ENCODE assay signal across 8 mouse cellular contexts in genomic region chr9:54698318-54699086, GRCm38 (mm10). TPM values are rescaled to one million over a fixed set of nuclear protein-coding genes. Genes with fewer than 3 reads are reported as not detected.
DNase-seq lines count a peak whose midpoint lies in the region; ATAC-seq and TF ChIP-seq lines count a peak whose summit lies in the region.

Gene Dnaja4, plus strand, starts transcription at chr9:54698873.

- WGBS in kidney, embryonic 16.5 days = 61% methylated on average over 17 of the region's 17 CpGs
- WGBS in bone marrow, adult 2 months = 63% methylated on average over 17 of the region's 17 CpGs
- WGBS in intestine, embryonic 16.5 days = 64% methylated on average over 17 of the region's 17 CpGs

- H3K9ac ChIP-seq in kidney, embryonic 16.5 days (replicated peaks; ENCODE audit: low read length) = peak within 1 kb of the TSS; percentile 76
- peak within 1 kb of the TSS; percentile 81 for H3K9ac ChIP-seq in intestine, embryonic 16.5 days (ENCODE audit: low read depth, low read length)

- peak within 1 kb of the TSS; percentile 74 for H3K4me3 ChIP-seq in kidney, embryonic 16.5 days (ENCODE audit: low read length)
- peak within 1 kb of the TSS; percentile 62 for H3K4me3 ChIP-seq in bone marrow, adult 2 months (replicated peaks; ENCODE audit: control insufficient read depth, low read depth, low read length)
- peak within 1 kb of the TSS; percentile 77 for H3K4me3 ChIP-seq in intestine, embryonic 16.5 days (ENCODE audit: low read length)

- H3K9me3 ChIP-seq in kidney, embryonic 16.5 days (ENCODE audit: low read length) = no peaks in the 10 kb centered on the region
- peaks cover 5% of the 10 kb centered on the region; the same call in 1 of the 2 replicates for H3K9me3 ChIP-seq in intestine, embryonic 16.5 days (ENCODE audit: control insufficient read depth, low read length)

- peaks cover 26% of the 10 kb centered on the region for H3K27me3 ChIP-seq in kidney, embryonic 16.5 days (ENCODE audit: insufficient read depth, low read length)
- H3K27me3 ChIP-seq in intestine, embryonic 16.5 days (replicated peaks; ENCODE audit: control insufficient read depth, insufficient read depth, low read length) = peaks cover 9% of the 10 kb centered on the region; the same call in 1 of the 2 replicates

- no peaks in the 10 kb centered on the region for H3K36me3 ChIP-seq in kidney, embryonic 16.5 days (ENCODE audit: insufficient read depth, low read length)
- H3K36me3 ChIP-seq in intestine, embryonic 16.5 days (ENCODE audit: control insufficient read depth, insufficient read depth, low read length) = no peaks in the 10 kb centered on the region

- H3K4me1 ChIP-seq in kidney, embryonic 16.5 days (ENCODE audit: insufficient read depth, low read length) = peaks cover 9% of the 10 kb centered on the region; the same call in 1 of the 2 replicates
- no peaks in the 10 kb centered on the region for H3K4me1 ChIP-seq in bone marrow, adult 2 months (ENCODE audit: control insufficient read depth, insufficient read depth, low read length)
- peaks cover 5% of the 10 kb centered on the region; the same call in 1 of the 2 replicates for H3K4me1 ChIP-seq in intestine, embryonic 16.5 days (ENCODE audit: control insufficient read depth, insufficient read depth, low read length)

- peak within 1 kb of the TSS; percentile 96 for H3K4me2 ChIP-seq in kidney, embryonic 16.5 days (replicated peaks; ENCODE audit: low read depth, low read length)
- peak within 1 kb of the TSS; percentile 92 for H3K4me2 ChIP-seq in intestine, embryonic 16.5 days (ENCODE audit: low read depth, low read length)

- no peak for DNase-seq in kidney, postnatal 10 days
- DNase-seq in gastrocnemius, postnatal 25 days = no peak
- DNase-seq in frontal cortex, postnatal 25 days (ENCODE audit: low spot score in 2 of 2) = no peak

- TF ChIP-seq CTCF in bone marrow, adult 2 months (IDR thresholded peaks at IDR 0.05; ENCODE audit: control insufficient read depth, insufficient read depth, low read length) = no peak

- peak; percentile 40; the same call in 1 of the 2 replicates for TF ChIP-seq POLR2A in bone marrow, adult 2 months (IDR thresholded peaks at IDR 0.05; ENCODE audit: borderline replicate concordance, control insufficient read depth, low read depth, low read length)

- peak; percentile 43 for ATAC-seq in kidney, embryonic 16.5 days (ENCODE audit: low FRiP score, low TSS enrichment)
- ATAC-seq in intestine, embryonic 16.5 days = peak; percentile 50
- ATAC-seq in megakaryocyte-erythroid progenitor cell, adult 5-6 weeks (replicated peaks; ENCODE audit: low FRiP score, low TSS enrichment, poor library complexity, severe bottlenecking) = peak; percentile 87
- no peak for ATAC-seq in activated CD4-positive, CD25-positive, alpha-beta regulatory T cell, adult 4 months

- no peak within 1 kb of the TSS for H3K27ac ChIP-seq in kidney, embryonic 16.5 days (ENCODE audit: low read length)
- H3K27ac ChIP-seq in bone marrow, adult 2 months (ENCODE audit: control insufficient read depth, insufficient read depth, low read depth, low read length, poor library complexity) = peak within 1 kb of the TSS; percentile 78
- H3K27ac ChIP-seq in intestine, embryonic 16.5 days (ENCODE audit: low read length) = no peak within 1 kb of the TSS; the same call in 1 of the 2 replicates

RNA-seq across cellular contexts. Expression of gene Dnaja4, which starts in this region (rescaled TPM):
- polyA plus RNA-seq in kidney, embryonic 16.5 days (2015; fragmentation: Nextera tagmentation; extraction: Ambion mirVana) = 3.1 and 3.7 TPM in 2 replicates
- polyA plus RNA-seq in bone marrow, adult 2 months (2011; ENCODE audit: insufficient read depth, insufficient read length, low replicate concordance, missing spikeins) = 24.8 and 26.9 TPM in 2 replicates
- 100 to 1,000 TPM in 1 of 2 experiments, 10 to 100 TPM in 1; 62.5 to 147 TPM for total RNA-seq in gastrocnemius, postnatal 25 days (2021)
- polyA plus RNA-seq in intestine, embryonic 16.5 days (2015; fragmentation: Nextera tagmentation; extraction: Ambion mirVana) = 3.9 and 4.5 TPM in 2 replicates
- total RNA-seq in megakaryocyte-erythroid progenitor cell, adult 5-6 weeks (2014; fragmentation: Nextera tagmentation) = 9.2 and 10.4 TPM in 2 replicates
- total RNA-seq in megakaryocyte-erythroid progenitor cell, adult 5-6 weeks (2017) = 6.1 and 7.4 TPM in 2 replicates
- polyA plus RNA-seq in activated CD4-positive, CD25-positive, alpha-beta regulatory T cell, adult 4 months (2017; shearing (Covaris generic)) = 1 to 10 TPM; 3.3 to 3.9 TPM

Comparison
In these comparisons a context has a peak if more than half of its experiments do, and no peak if none do; other contexts are left out.
1. RNA of gene Dnaja4 (total RNA-seq): 62.5 to 147 TPM in gastrocnemius, postnatal 25 days; 6.1 to 10.4 TPM in megakaryocyte-erythroid progenitor cell, adult 5-6 weeks; every median in the first group is over 4 times any median in the second.
2. Peak in every context shown above with its lines, with median percentiles within 50 percentile points of each other: H3K4me3 ChIP-seq.